Comparison of ENCODE assay signal across 16 mouse cellular contexts in genomic region chr11:54040676-54041075, GRCm38 (mm10).
"Had no signal": no experiment of that assay in that cellular context is flagged by ENCODE, and none has a peak within 500 bp of the region (broad histone marks: within the 10 kb centered on the region; RNA-seq: fewer than 3 reads in every experiment).

No protein-coding gene starts in this region.

- H3K9me3 ChIP-seq: neural tube, embryonic 13.5 days; neural tube, embryonic 15.5 days; stomach, embryonic 15.5 days had no signal

- H3K4me1 ChIP-seq: neural tube, embryonic 13.5 days; neural tube, embryonic 15.5 days; stomach, embryonic 15.5 days had no signal

- H3K27me3 ChIP-seq: neural tube, embryonic 13.5 days; neural tube, embryonic 15.5 days; stomach, embryonic 15.5 days had no signal

- H3K27ac ChIP-seq: neural tube, embryonic 13.5 days; neural tube, embryonic 15.5 days; stomach, embryonic 15.5 days; stomach, postnatal 0 days had no signal

- DNase-seq: retina, postnatal 1 day; right cerebral cortex, adult 18-20 months; right cerebral cortex, postnatal 14 days; right cerebral cortex, postnatal 25 days; right cerebral cortex, postnatal 4 days; spleen, adult 18-20 months; thymus, adult 18-20 months; thymus, adult 2 months; thymus, postnatal 14 days; thymus, postnatal 25 days; thymus, postnatal 36 days; thymus, postnatal 4 days had no signal

- H3K9ac ChIP-seq: neural tube, embryonic 13.5 days; neural tube, embryonic 15.5 days; stomach, embryonic 15.5 days had no signal

- H3K4me3 ChIP-seq: neural tube, embryonic 13.5 days; neural tube, embryonic 15.5 days; stomach, embryonic 15.5 days had no signal

- H3K4me2 ChIP-seq: neural tube, embryonic 13.5 days; neural tube, embryonic 15.5 days; stomach, embryonic 15.5 days had no signal

- H3K36me3 ChIP-seq: neural tube, embryonic 13.5 days; neural tube, embryonic 15.5 days; stomach, embryonic 15.5 days had no signal
